Mouse (Mus musculus) CH12.LX (cell line): Measurements from ENCODE around the gene Ankrd39. TPM values are rescaled to one million over a fixed set of nuclear protein-coding genes. Genes with fewer than 3 reads are reported as not detected.

Experiments
- DNase-seq: peaks from one replicate; pipeline ENCODE4 v3.0.0-alpha.2; 2013; ENCODE audit errors: extremely low read depth
- H3K27ac ChIP-seq: 2 replicates; pipeline ENCODE4 v1.5.1; 2012; ENCODE audit warnings: low read depth, mild to moderate bottlenecking, control low read depth, moderate library complexity; ENCODE audit not compliant: insufficient read depth
- H3K27me3 ChIP-seq: replicated peaks from 2 replicates; pipeline ENCODE3; 2012; ENCODE audit warnings: inconsistent platforms
- H3K36me3 ChIP-seq, 2 experiments: replicated peaks in 1 of 2; 2 replicates each; pipeline versions ENCODE3 to v1.6.1; 2012; ENCODE audit warnings: inconsistent platforms in 1 of 2, low read length in 1 of 2, mild to moderate bottlenecking in 1 of 2, mixed read lengths in 1 of 2, moderate library complexity in 1 of 2; ENCODE audit not compliant: control insufficient read depth in 1 of 2, insufficient read depth in 1 of 2
- H3K4me1 ChIP-seq, 2 experiments: 2 replicates each; pipeline ENCODE4 v1.6.1; 2012; ENCODE audit warnings: inconsistent platforms in 1 of 2, moderate library complexity in 1 of 2; ENCODE audit not compliant: insufficient read depth in 2 of 2, control insufficient read depth in 1 of 2
- H3K4me2 ChIP-seq: 2 replicates; pipeline ENCODE4 v1.6.1; 2012; ENCODE audit warnings: low read depth, mild to moderate bottlenecking, control low read depth; ENCODE audit not compliant: poor library complexity, insufficient read depth, severe bottlenecking
- H3K4me3 ChIP-seq, 3 experiments: fragments of 150-350 bp in 1 of 3; sonication (generic) in 1 of 3; replicated peaks in 1 of 3; 2 replicates each; pipeline versions ENCODE3 to v1.5.1; 2011 to 2012; ENCODE audit warnings: low read depth in 2 of 3, low read length in 2 of 3, mild to moderate bottlenecking in 2 of 3, moderate library complexity in 2 of 3, control low read depth in 1 of 3, improper control_type of control experiment in 1 of 3, inconsistent platforms in 1 of 3, mixed read lengths in 1 of 3; ENCODE audit not compliant: poor library complexity in 1 of 3
- H3K79me2 ChIP-seq: replicated peaks from 2 replicates; pipeline ENCODE4 v1.6.1; 2012; ENCODE audit warnings: mild to moderate bottlenecking, moderate library complexity; ENCODE audit not compliant: control insufficient read depth, poor library complexity, insufficient read depth, severe bottlenecking; ENCODE audit errors: extremely low read depth
- H3K9ac ChIP-seq: 2 replicates; pipeline ENCODE4 v1.6.1; 2012; ENCODE audit warnings: low read depth, mild to moderate bottlenecking, control low read depth, moderate library complexity; ENCODE audit not compliant: insufficient read depth
- H3K9me3 ChIP-seq: replicated peaks from 2 replicates; pipeline ENCODE3; 2012; ENCODE audit warnings: low read length, inconsistent platforms, mixed read lengths
- BHLHE40 ChIP-seq: IDR thresholded peaks from 2 replicates; pipeline ENCODE4 v1.6.1; 2011; ENCODE audit warnings: mild to moderate bottlenecking, low read depth, low read length, improper control_type of control experiment
- CHD2 ChIP-seq: IDR thresholded peaks from 2 replicates; pipeline ENCODE4 v1.6.1; 2011; ENCODE audit warnings: low read length, improper control_type of control experiment
- CTCF ChIP-seq, 2 experiments: IDR thresholded peaks in 1 of 2; conservative IDR thresholded peaks in 1 of 2; 2 replicates each; pipeline ENCODE4 v1.5.1; 2011 to 2012; ENCODE audit warnings: low read depth in 2 of 2, low read length in 2 of 2, improper control_type of control experiment in 1 of 2, inconsistent platforms in 1 of 2, mild to moderate bottlenecking in 1 of 2, moderate library complexity in 1 of 2
- EP300 ChIP-seq: IDR thresholded peaks from 2 replicates; pipeline ENCODE4 v1.6.1; 2011; ENCODE audit warnings: low read length, improper control_type of control experiment
- GABPA ChIP-seq: IDR thresholded peaks from 2 replicates; pipeline ENCODE4 v1.6.1; 2012; ENCODE audit warnings: low read depth, low read length, improper control_type of control experiment, inconsistent platforms; ENCODE audit not compliant: insufficient replicate concordance
- HCFC1 ChIP-seq: IDR thresholded peaks from 2 replicates; pipeline ENCODE4 v1.6.1; 2012; ENCODE audit warnings: low read depth, mild to moderate bottlenecking, inconsistent platforms, low read length, improper control_type of control experiment
- IRF4 ChIP-seq: IDR thresholded peaks from 2 replicates; pipeline ENCODE4 v1.6.1; 2014; ENCODE audit warnings: low read depth, mild to moderate bottlenecking, inconsistent platforms, low read length, improper control_type of control experiment
- JUND ChIP-seq: conservative IDR thresholded peaks from 2 replicates; pipeline ENCODE4 v1.6.1; 2011; ENCODE audit warnings: low read depth, low read length, improper control_type of control experiment
- MAX ChIP-seq: IDR thresholded peaks from 2 replicates; pipeline ENCODE4 v1.6.1; 2011; ENCODE audit warnings: low read length, improper control_type of control experiment
- MAZ ChIP-seq: IDR thresholded peaks from 2 replicates; pipeline ENCODE4 v1.6.1; 2012; ENCODE audit warnings: low read depth, mild to moderate bottlenecking, inconsistent platforms, low read length, improper control_type of control experiment, moderate library complexity
- MXI1 ChIP-seq: IDR thresholded peaks from 2 replicates; pipeline ENCODE4 v1.6.1; 2011; ENCODE audit warnings: mild to moderate bottlenecking, low read depth, low read length, improper control_type of control experiment
- NELFE ChIP-seq: IDR thresholded peaks from 2 replicates; pipeline ENCODE4 v1.6.1; 2011; ENCODE audit warnings: low read depth, low read length, improper control_type of control experiment
- NRF1 ChIP-seq: IDR thresholded peaks from 2 replicates; pipeline ENCODE4 v1.6.1; 2014; ENCODE audit warnings: low read depth, mild to moderate bottlenecking, inconsistent platforms, low read length, improper control_type of control experiment, moderate library complexity
- RAD21 ChIP-seq: IDR thresholded peaks from 2 replicates; pipeline ENCODE4 v1.6.1; 2011; ENCODE audit warnings: low read depth, mild to moderate bottlenecking, low read length, improper control_type of control experiment, moderate library complexity
- RCOR1 ChIP-seq: conservative IDR thresholded peaks from 2 replicates; pipeline ENCODE4 v1.6.1; 2012; ENCODE audit warnings: low read depth, mild to moderate bottlenecking, inconsistent platforms, low read length, improper control_type of control experiment
- SMC3 ChIP-seq: IDR thresholded peaks from 2 replicates; pipeline ENCODE4 v1.6.1; 2011; ENCODE audit warnings: low read depth, low read length, improper control_type of control experiment
- TCF12 ChIP-seq: IDR thresholded peaks from 2 replicates; pipeline ENCODE4 v1.6.1; 2014; ENCODE audit warnings: low read depth, mild to moderate bottlenecking, inconsistent platforms, low read length, improper control_type of control experiment
- UBTF ChIP-seq: IDR thresholded peaks from 2 replicates; pipeline ENCODE4 v1.6.1; 2012; ENCODE audit warnings: low read depth, mild to moderate bottlenecking, inconsistent platforms, low read length, improper control_type of control experiment, moderate library complexity
- USF2 ChIP-seq: conservative IDR thresholded peaks from 2 replicates; pipeline ENCODE4 v1.6.1; 2011; ENCODE audit warnings: low read depth, low read length, improper control_type of control experiment
- dilution Hi-C: fragments of 300-500 bp; cut with MboI; formaldehyde crosslinking; loops from 2 replicates; pipeline ENCODE4 v1.14.3; 2020; ENCODE audit warnings: low sequenced_read_pairs; ENCODE audit not compliant: extremely low pct_unique_long_range_greater_than_20kb, extremely low pct_ligation_motif_present
- in situ Hi-C: fragments of 300-500 bp; cut with MboI; formaldehyde crosslinking; loops from 3 replicates; pipeline ENCODE4 v1.14.3; 2019; ENCODE audit warnings: low sequenced_read_pairs, low pct_ligation_motif_present, low pct_unique_long_range_greater_than_20kb, mixed read lengths
- polyA plus RNA-seq: library from polyadenylated mRNA; unstranded; fragments of >175 nt; gene quantifications from 2 replicates; pipeline ENCODE4 v1.2.1, GENCODE M21; 2012; ENCODE audit warnings: low read depth; ENCODE audit not compliant: insufficient read length
- total RNA-seq, 2 experiments: library from RNA; depleted of rRNA; stranded (reverse); fragments of 300-350 nt in 1 of 2; fragments of >200 nt in 1 of 2; gene quantifications; 2 replicates each; pipeline ENCODE4 v1.2.3; 2012 to 2014

Ankrd39 gene
- total and polyA plus RNA-seq, 3 experiments, result 4.3 to 14.8 (median 11.6) TPM

DNA sequence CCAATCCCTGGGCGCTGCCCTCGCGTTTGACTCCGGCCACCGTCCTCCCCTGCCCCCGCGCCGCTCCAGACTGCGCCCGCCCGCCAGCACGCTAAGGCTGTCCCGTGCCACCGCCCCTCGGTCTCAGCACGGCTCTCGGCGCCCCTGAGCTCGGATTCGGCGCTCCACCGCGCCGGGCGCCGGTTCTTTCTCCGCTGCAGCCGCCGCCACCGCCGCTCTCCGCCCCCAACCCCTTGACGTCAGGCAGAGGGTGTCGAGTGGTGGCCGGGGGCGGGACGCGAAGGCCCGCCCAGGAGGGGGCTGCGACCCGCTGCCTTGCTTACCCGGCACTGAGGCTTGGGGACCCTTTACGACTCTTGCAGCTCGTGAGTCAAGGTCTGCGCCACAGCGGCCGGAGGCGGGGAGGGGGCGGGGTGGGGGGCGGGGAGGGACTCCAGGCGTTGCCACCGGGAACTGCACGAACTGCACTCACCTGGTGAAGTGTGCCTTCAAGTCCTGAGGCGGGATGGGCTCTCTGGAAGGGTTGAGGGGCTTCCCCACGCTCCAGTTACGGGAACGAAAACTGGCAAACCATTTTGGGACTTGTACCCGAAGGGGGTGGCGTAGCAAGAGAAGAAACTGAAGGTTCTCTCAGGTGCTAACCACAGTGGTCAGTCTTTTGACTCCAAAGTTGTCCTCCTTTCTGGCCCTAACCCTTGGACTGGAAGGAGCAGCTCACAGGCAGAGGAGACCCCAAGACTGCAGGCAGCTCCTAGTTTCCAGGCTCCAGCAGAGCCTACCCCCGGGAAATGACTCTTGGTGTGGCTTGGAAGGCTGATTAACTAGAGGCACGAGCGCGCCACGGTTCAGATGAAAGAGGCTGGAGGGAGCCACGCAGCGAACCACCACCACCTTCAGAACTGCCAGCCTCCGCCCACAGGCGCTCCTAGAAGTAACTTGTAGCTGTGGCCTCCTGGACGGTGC, 11.1 kb upstream of the Ankrd39 start, which contains the start of gene Sema4c:
Gene Sema4c, minus strand, starts transcription at position 319 of the 963 bp plus-strand sequence.
- Histone ChIP-seq H3K4me1 (peaks cover 14 to 58% of the 10 kb centered on the region in 2 experiments), H3K4me2 (peak within 1 kb of the TSS; percentile 97), H3K4me3 (peak within 1 kb of the TSS; percentile 58 to 77 (median 71)), H3K9me3 (no peaks in the 10 kb centered on the region), H3K27ac (no peak within 1 kb of the TSS), H3K27me3 (peaks cover 38% of the 10 kb centered on the region), H3K9ac (peak within 1 kb of the TSS; percentile 15), H3K79me2 (no peaks in the 10 kb centered on the region), H3K36me3 (peaks cover under 1 to 3% of the 10 kb centered on the region in 2 experiments)
- TF ChIP-seq RCOR1 (no peak), BHLHE40 (peak; percentile 19; the same call in 1 of the 2 replicates), UBTF (0 out of 2 replicates have a peak, but pooled peaks have one; percentile 64)
- in situ Hi-C loops (loop anchor here (5.0 kb wide), 1 partner anchor 74 kb away; no protein-coding TSS in a partner anchor), dilution Hi-C loops (no loop called here)
- DNase-seq, result peak; percentile 29

DNA sequence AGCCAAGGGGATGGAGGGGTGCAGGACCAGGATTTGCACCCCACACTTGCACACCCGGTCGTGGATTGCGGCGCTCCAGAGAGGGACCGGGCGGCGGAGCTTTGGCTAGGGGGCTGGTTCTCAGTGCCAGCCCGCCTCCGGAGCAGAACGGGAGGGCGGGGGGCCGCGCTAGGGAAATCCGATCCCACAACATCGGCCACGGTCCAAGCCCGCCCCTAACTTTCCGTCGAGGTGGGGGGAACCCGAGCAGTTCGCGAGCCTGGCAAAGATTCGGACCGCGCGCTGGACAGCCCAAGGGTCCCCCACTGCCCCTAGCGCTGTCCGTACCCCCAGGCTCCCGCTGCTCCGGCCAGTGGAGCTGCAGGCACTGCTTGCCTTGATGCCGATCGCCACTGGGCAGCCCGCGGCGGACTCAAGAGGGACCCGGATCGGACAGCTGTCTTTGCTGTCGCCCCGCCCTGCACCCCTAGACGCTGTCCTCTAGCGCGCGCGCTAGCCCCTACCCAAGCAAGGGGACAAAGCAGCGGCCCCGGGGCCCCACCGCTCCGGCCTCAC, 10.3 kb upstream of the Ankrd39 start:
- in situ Hi-C loops, result loop anchor here (5.0 kb wide), 1 partner anchor 75 kb away; no protein-coding TSS in a partner anchor
- H3K27me3 ChIP-seq, result peaks cover 38% of the 10 kb centered on the region

DNA sequence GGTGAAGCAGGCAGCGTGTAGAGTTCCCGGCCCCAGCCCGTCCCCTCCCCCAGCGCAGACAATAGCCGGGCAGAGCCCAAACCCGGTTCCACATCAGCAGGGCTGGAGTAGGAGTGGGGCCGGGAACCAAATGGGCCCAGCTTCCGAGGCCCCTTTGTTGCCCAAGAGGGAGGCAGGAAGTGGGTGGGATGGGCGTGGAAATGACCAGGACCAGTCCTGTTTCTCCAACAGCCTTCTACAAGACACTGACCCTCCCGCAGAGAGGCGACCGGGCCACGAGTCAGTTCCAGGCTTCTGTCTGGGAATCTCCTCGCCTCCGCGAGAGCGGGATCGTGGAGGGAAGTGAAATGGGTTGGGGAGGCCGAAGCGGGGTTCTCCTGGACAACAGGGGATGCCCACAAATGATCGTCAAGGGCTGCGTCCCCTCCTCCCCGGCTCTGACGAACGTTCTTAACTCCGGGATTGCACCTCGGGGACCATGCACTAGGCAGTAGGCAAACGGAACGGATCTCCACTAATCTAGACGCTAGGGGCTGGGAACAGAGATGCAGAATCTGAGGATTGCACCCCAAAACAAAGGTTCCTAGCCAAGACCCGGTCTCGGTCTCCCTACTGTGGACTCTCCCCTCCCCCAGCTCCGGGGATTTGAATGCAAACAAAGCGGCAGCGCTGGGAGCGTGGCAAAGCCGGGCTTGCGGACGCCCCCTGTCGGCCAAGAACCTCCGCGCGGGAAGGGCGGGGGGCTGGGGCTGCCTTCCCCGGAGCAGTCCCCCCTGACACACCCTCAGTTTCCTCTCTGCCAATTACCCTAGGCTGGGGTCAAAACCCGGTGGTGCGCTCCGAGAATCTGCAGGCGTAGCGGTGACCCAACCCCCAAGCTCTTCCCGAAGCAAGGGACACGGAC, 9.6 kb upstream of the Ankrd39 start:
- H3K27me3 ChIP-seq, result peaks cover 38% of the 10 kb centered on the region
- H3K9me3 ChIP-seq, result no peaks in the 10 kb centered on the region
- in situ Hi-C loops, result loop anchor here (5.0 kb wide), 1 partner anchor 75 kb away; no protein-coding TSS in a partner anchor
- peak; percentile 77 for DNase-seq
- H3K4me3 ChIP-seq, result peak overlapping the region; percentile 58 to 77 (median 71)
- H3K36me3 ChIP-seq, result peaks cover 12 to 18% of the 10 kb centered on the region in 2 experiments
- peak overlapping the region; percentile 60 for H3K9ac ChIP-seq
- dilution Hi-C loops, result no loop called here
- peaks cover 14 to 50% of the 10 kb centered on the region in 2 experiments for H3K4me1 ChIP-seq
- peak overlapping the region; percentile 5; the same call in 1 of the 2 replicates for H3K27ac ChIP-seq
- peak overlapping the region; percentile 97 for H3K4me2 ChIP-seq
- H3K79me2 ChIP-seq, result no peaks in the 10 kb centered on the region
- TF ChIP-seq MAX (peak; percentile 86), RCOR1 (0 out of 2 replicates have a peak, but pooled peaks have one; percentile 27), TCF12 (peak; percentile 43; the same call in 1 of the 2 replicates), NELFE (peak; percentile 60), HCFC1 (peak; percentile 57), USF2 (no peak), SMC3 (peak; percentile 38), JUND (no peak), NRF1 (no peak), MAZ (peak; percentile 90), CTCF (conservative IDR thresholded peaks at IDR 0.05 in 1 of 2, IDR thresholded peaks at IDR 0.05 in 1 of 2; ENCODE audit: low read depth in 2 of 2, low read length in 2 of 2) (peak in 1 of 2 experiments; percentile 76; a peak in 2 of 4 replicates), CHD2 (peak; percentile 91), MXI1 (peak; percentile 80), RAD21 (peak; percentile 24), GABPA (no peak)

More for the DNA sequence above, 10.3 kb upstream of the Ankrd39 start:
- Histone ChIP-seq H3K36me3 (peaks cover 5 to 10% of the 10 kb centered on the region in 2 experiments), H3K4me3 (peak overlapping the region; percentile 58 to 77 (median 71)), H3K9me3 (no peaks in the 10 kb centered on the region), H3K79me2 (no peaks in the 10 kb centered on the region), H3K27ac (no peak overlapping the region)
- no peak for DNase-seq
- TF ChIP-seq EP300 (no peak), IRF4 (no peak), UBTF (peak; percentile 59; the same call in 1 of the 2 replicates)
- TF ChIP-seq, all 38 proteins: peak for 1
- Histone ChIP-seq H3K4me1 (peaks cover 14 to 53% of the 10 kb centered on the region in 2 experiments), H3K4me2 (peak overlapping the region; percentile 97), H3K9ac (peak overlapping the region; percentile 15)
- dilution Hi-C loops, result no loop called here
